Mouse (Mus musculus) liver, postnatal 0 days (tissue): Measurements from ENCODE around the gene Cyren. TPM values are rescaled to one million over a fixed set of nuclear protein-coding genes. Genes with fewer than 3 reads are reported as not detected.
A peak's percentile ranks its signal among the peaks of the same experiment; 100 is the strongest.

Source experiments
- ATAC-seq: fragments of 200-750 bp; cut with Nextera tagmentation; 2 replicates; pipeline ENCODE4 v1.8.0; 2017; ENCODE audit warnings: mild to moderate bottlenecking, moderate library complexity
- DNase-seq: peaks from one replicate; pipeline ENCODE4 v3.0.0-alpha.2; 2016
- H3K27ac ChIP-seq: fragments of 300-500 bp; sonication (generic); 2 replicates; pipeline ENCODE4 v1.5.1; 2014; ENCODE audit warnings: antibody characterized with exemption, moderate library complexity, mild to moderate bottlenecking, low read depth
- H3K27me3 ChIP-seq: fragments of 300-500 bp; sonication (generic); 2 replicates; pipeline ENCODE4 v1.6.1; 2014; ENCODE audit warnings: low read length, control low read depth, mixed read lengths; ENCODE audit not compliant: insufficient read depth
- H3K36me3 ChIP-seq: fragments of 300-500 bp; sonication (generic); replicated peaks from 2 replicates; pipeline ENCODE4 v1.6.1; 2014; ENCODE audit warnings: mild to moderate bottlenecking, control low read depth, low read length, moderate library complexity, mixed read lengths; ENCODE audit not compliant: insufficient read depth
- H3K4me1 ChIP-seq: fragments of 300-500 bp; sonication (generic); 2 replicates; pipeline ENCODE4 v1.6.1; 2014; ENCODE audit warnings: antibody characterized with exemption, mild to moderate bottlenecking, control low read depth; ENCODE audit not compliant: insufficient read depth
- H3K4me2 ChIP-seq: fragments of 300-500 bp; sonication (generic); 2 replicates; pipeline ENCODE4 v1.6.1; 2014; ENCODE audit warnings: low read depth, mild to moderate bottlenecking, low read length, moderate library complexity, mixed read lengths
- H3K4me3 ChIP-seq: fragments of 300-500 bp; sonication (generic); 2 replicates; pipeline ENCODE4 v1.5.1; 2014; ENCODE audit warnings: low read depth, low read length
- H3K9ac ChIP-seq: fragments of 300-500 bp; sonication (generic); replicated peaks from 2 replicates; pipeline ENCODE4 v1.6.1; 2014; ENCODE audit warnings: mild to moderate bottlenecking, moderate library complexity
- H3K9me3 ChIP-seq: fragments of 300-500 bp; sonication (generic); 2 replicates; pipeline ENCODE4 v1.6.1; 2016; ENCODE audit warnings: mild to moderate bottlenecking, control low read depth, low read length, mixed read lengths
- CTCF ChIP-seq: sonication (generic); IDR thresholded peaks from 2 replicates; pipeline ENCODE4 v1.5.1; 2016; ENCODE audit warnings: antibody characterized with exemption, low read depth
- EP300 ChIP-seq: IDR thresholded peaks from 2 replicates; pipeline ENCODE4 v1.6.1; 2016; ENCODE audit warnings: antibody characterized with exemption, low read depth, mild to moderate bottlenecking
- WGBS: fragments of 180-500 bp; shearing (Covaris S2); extraction: QIAGEN DNeasy Blood & Tissue Kit; methylation state at CpG from one replicate; pipeline ENCODE4 v1.1.7; 2014; ENCODE audit not compliant: insufficient replicate concordance; 5-methylcytosine and 5-hydroxymethylcytosine counted together
- polyA plus RNA-seq: library from polyadenylated mRNA; unstranded; fragments of >200 nt; fragmentation: Nextera tagmentation; extraction: Ambion mirVana; gene quantifications from 2 replicates; pipeline ENCODE4 v1.2.1, GENCODE M21; 2015

Cyren gene
- polyA plus RNA-seq, 1 experiment from 2014 or later: 4.9 TPM

- DNase-seq: peak; percentile 37
- Histone ChIP-seq H3K27ac (peak overlapping the region; percentile 87), H3K9me3 (no peaks in the 10 kb centered on the region), H3K4me3 (peak overlapping the region; percentile 3; the same call in 1 of the 2 replicates), H3K4me2 (peak overlapping the region; percentile 58), H3K4me1 (peaks cover 37% of the 10 kb centered on the region), H3K9ac (0 out of 2 replicates have a peak overlapping the region, but pooled peaks have one; percentile 28), H3K36me3 (peaks cover 47% of the 10 kb centered on the region), H3K27me3 (no peaks in the 10 kb centered on the region)
- 71% methylated on average over 18 of the region's 18 CpGs for WGBS
- ATAC-seq: 0 out of 2 replicates have a peak, but pooled peaks have one; percentile 12
- no peak for TF ChIP-seq EP300
- TF ChIP-seq CTCF: no peak
Measured at GRCm38 (mm10) chr6:34907696-34908260, 29.9 kb upstream of the Cyren start.

GRCm38 (mm10) chr6:34907121-34907614 lies 29.3 kb upstream of the Cyren start:
- no peaks in the 10 kb centered on the region for H3K9me3 ChIP-seq
- peak; percentile 64 for DNase-seq
- H3K4me2 ChIP-seq: peak overlapping the region; percentile 58
- 24% methylated on average over 2 of the region's 2 CpGs for WGBS
- ATAC-seq: peak; percentile 68
- H3K9ac ChIP-seq: 0 out of 2 replicates have a peak overlapping the region, but pooled peaks have one; percentile 28
- peaks cover 41% of the 10 kb centered on the region for H3K4me1 ChIP-seq
- H3K27me3 ChIP-seq: no peaks in the 10 kb centered on the region
- peak; percentile 75 for TF ChIP-seq EP300
- no peak for TF ChIP-seq CTCF
- peaks cover 52% of the 10 kb centered on the region for H3K36me3 ChIP-seq
- H3K27ac ChIP-seq: peak overlapping the region; percentile 87
- no peak overlapping the region for H3K4me3 ChIP-seq

GRCm38 (mm10) chr6:34906661-34907060 lies 28.8 kb upstream of the Cyren start:
- Histone ChIP-seq H3K4me1 (peaks cover 47% of the 10 kb centered on the region), H3K27ac (peak overlapping the region; percentile 87), H3K36me3 (peaks cover 57% of the 10 kb centered on the region), H3K4me3 (no peak overlapping the region), H3K9me3 (no peaks in the 10 kb centered on the region), H3K9ac (no peak overlapping the region), H3K4me2 (peak overlapping the region; percentile 58), H3K27me3 (no peaks in the 10 kb centered on the region)
- ATAC-seq (no peak), DNase-seq (no peak)
- TF ChIP-seq EP300: no peak
- no peak for TF ChIP-seq CTCF
- WGBS: 82% methylated on average over 4 of the region's 4 CpGs

DNA sequence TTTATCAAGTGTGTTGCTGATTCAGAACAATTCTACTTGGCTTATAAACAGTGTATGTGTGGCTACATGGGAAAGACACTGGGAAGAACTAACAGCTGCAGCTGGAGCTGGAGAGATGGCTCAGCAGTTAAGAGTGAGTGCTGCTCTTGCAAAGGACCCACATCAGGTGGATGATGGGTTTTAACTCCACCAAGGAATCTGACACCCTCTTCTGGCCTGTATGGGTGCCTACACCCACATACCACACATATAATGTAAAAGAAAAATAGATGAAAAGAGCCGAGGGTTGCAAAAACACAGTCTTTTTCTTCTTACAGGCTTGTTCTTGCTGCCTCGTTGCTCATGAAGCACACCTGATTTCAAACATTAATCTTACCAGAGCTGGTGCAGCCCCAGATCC lies 28.3 kb upstream of the Cyren start:
- H3K9me3 ChIP-seq: no peaks in the 10 kb centered on the region
- peaks cover 48% of the 10 kb centered on the region for H3K4me1 ChIP-seq
- H3K27ac ChIP-seq: no peak overlapping the region
- DNase-seq (no peak), ATAC-seq (no peak)
- no peaks in the 10 kb centered on the region for H3K27me3 ChIP-seq
- TF ChIP-seq CTCF: peak; percentile 46
- no peak for TF ChIP-seq EP300
- 72% methylated on average over 2 of the region's 2 CpGs for WGBS
- H3K9ac ChIP-seq: no peak overlapping the region
- peaks cover 62% of the 10 kb centered on the region for H3K36me3 ChIP-seq
- no peak overlapping the region for H3K4me2 ChIP-seq
- no peak overlapping the region for H3K4me3 ChIP-seq

DNA sequence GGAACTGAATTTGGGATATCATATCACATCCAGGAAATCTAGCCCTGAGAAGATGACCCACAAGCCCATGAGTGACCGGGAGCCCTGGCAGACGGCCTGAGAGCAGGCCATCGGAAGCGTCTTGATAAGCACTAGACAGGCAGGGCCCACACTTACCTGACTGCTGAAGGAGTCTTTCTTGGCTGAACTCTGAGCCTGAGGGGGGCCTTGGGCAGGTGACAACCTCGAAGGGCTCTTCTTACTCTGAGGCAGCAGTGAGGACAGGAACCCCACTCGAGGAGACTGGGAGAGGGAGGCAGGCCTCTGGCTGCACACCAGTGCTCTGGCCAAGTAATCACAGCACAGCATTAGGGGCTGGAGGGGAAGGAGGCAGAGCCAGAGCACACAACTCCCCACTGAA lies 26.5 kb upstream of the Cyren start:
- Histone ChIP-seq H3K9ac (no peak overlapping the region), H3K4me2 (no peak overlapping the region), H3K4me3 (no peak overlapping the region), H3K4me1 (peaks cover 47% of the 10 kb centered on the region), H3K9me3 (no peaks in the 10 kb centered on the region), H3K27ac (no peak overlapping the region), H3K36me3 (peaks cover 64% of the 10 kb centered on the region), H3K27me3 (no peaks in the 10 kb centered on the region)
- ATAC-seq: no peak
- WGBS: 83% methylated on average over 6 of the region's 6 CpGs
- DNase-seq: no peak
- TF ChIP-seq EP300: no peak
- TF ChIP-seq CTCF: no peak

DNA sequence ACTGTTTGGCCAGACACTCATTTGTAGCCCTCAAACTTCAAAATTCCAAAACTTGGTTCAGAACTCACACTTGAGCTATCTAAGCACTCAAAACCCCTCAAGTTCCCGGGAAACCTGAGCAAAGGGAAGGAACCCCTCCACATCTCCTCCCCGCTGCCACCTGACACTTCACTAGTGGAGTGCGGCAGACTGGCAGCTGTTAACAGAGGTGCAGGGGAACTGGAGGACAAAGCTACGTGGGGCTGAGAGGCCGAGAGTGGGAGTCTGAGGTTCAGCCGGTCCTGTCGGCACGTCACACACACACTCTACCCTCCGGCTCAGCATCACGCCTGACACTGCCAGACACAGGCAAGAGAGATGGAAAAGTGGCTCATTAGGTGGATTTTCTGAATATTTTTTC lies 26.0 kb upstream of the Cyren start:
- ATAC-seq (no peak), DNase-seq (no peak)
- Histone ChIP-seq H3K27ac (no peak overlapping the region), H3K4me2 (no peak overlapping the region), H3K27me3 (no peaks in the 10 kb centered on the region), H3K4me1 (peaks cover 48% of the 10 kb centered on the region), H3K9ac (no peak overlapping the region), H3K4me3 (no peak overlapping the region), H3K9me3 (no peaks in the 10 kb centered on the region), H3K36me3 (peaks cover 61% of the 10 kb centered on the region)
- 92% methylated on average over 10 of the region's 10 CpGs for WGBS
- TF ChIP-seq EP300: no peak
- TF ChIP-seq CTCF: no peak
